Mouse (Mus musculus) embryo, embryonic 9.5 days (tissue): ENCODE data around the gene Bicd2.

ENCODE experiments used
- DNase-seq: peaks from one replicate; pipeline ENCODE4 v3.0.0-alpha.2; 2017; ENCODE audit errors: extremely low spot score

Gene Bicd2

GRCm38 (mm10) chr13:49326246-49327206 lies 14.9 kb upstream of the Bicd2 start:
- DNase-seq = peak; percentile 34

GRCm38 (mm10) chr13:49328101-49328500 lies 13.3 kb upstream of the Bicd2 start:
- no peak for DNase-seq

GRCm38 (mm10) chr13:49333250-49333649 lies 8.1 kb upstream of the Bicd2 start:
- no peak for DNase-seq

GRCm38 (mm10) chr13:49335077-49335982 lies 6.1 kb upstream of the Bicd2 start:
- DNase-seq = no peak

- DNase-seq = no peak
Observed at GRCm38 (mm10) chr13:49338893-49339546, 2.4 kb upstream of the Bicd2 start.

- no peak for DNase-seq
Observed at GRCm38 (mm10) chr13:49341831-49342722, 692 bp downstream of the Bicd2 start.

GRCm38 (mm10) chr13:49342723-49343100 lies 1.3 kb downstream of the Bicd2 start:
- DNase-seq = no peak

- DNase-seq = no peak
Observed at GRCm38 (mm10) chr13:49344567-49344966, 3.2 kb downstream of the Bicd2 start.

GRCm38 (mm10) chr13:49345476-49345875 lies 4.1 kb downstream of the Bicd2 start:
- DNase-seq = no peak

GRCm38 (mm10) chr13:49348522-49348921 lies 7.1 kb downstream of the Bicd2 start:
- no peak for DNase-seq

GRCm38 (mm10) chr13:49349335-49349734 lies 8.0 kb downstream of the Bicd2 start:
- DNase-seq = no peak

GRCm38 (mm10) chr13:49349836-49350505 lies 8.6 kb downstream of the Bicd2 start:
- no peak for DNase-seq

GRCm38 (mm10) chr13:49352581-49353159 lies 11.3 kb downstream of the Bicd2 start:
- no peak for DNase-seq

- DNase-seq = no peak
Observed at GRCm38 (mm10) chr13:49353422-49353821, 12.0 kb downstream of the Bicd2 start.

GRCm38 (mm10) chr13:49353991-49354507 lies 12.7 kb downstream of the Bicd2 start:
- DNase-seq = no peak

- DNase-seq = no peak
Observed at GRCm38 (mm10) chr13:49355461-49356061, 14.2 kb downstream of the Bicd2 start.

- no peak for DNase-seq
Observed at GRCm38 (mm10) chr13:49356090-49356489, 14.7 kb downstream of the Bicd2 start.

- DNase-seq = no peak
Observed at GRCm38 (mm10) chr13:49357367-49358026, 16.1 kb downstream of the Bicd2 start.

- no peak for DNase-seq
Observed at GRCm38 (mm10) chr13:49358184-49358583, 16.8 kb downstream of the Bicd2 start.
